Mouse (Mus musculus) adipose tissue, adult 10 weeks (tissue): ENCODE measurements around the gene Foxr2. TPM values are rescaled to one million over a fixed set of nuclear protein-coding genes. Genes with fewer than 3 reads are reported as not detected.

Experiments
- polyA plus RNA-seq: library from polyadenylated mRNA; stranded (reverse); fragments of 350-450 nt; fragmentation: Illumina TruSeq; extraction: RNeasy Lipid Tissue Mini Kit (QIAGEN cat#74804); gene quantifications from one replicate; pipeline ENCODE4 v1.2.3, GENCODE M21; 2014; ENCODE audit warnings: low read depth, low replicate concordance

Gene Foxr2
- not detected for polyA plus RNA-seq

DNA sequence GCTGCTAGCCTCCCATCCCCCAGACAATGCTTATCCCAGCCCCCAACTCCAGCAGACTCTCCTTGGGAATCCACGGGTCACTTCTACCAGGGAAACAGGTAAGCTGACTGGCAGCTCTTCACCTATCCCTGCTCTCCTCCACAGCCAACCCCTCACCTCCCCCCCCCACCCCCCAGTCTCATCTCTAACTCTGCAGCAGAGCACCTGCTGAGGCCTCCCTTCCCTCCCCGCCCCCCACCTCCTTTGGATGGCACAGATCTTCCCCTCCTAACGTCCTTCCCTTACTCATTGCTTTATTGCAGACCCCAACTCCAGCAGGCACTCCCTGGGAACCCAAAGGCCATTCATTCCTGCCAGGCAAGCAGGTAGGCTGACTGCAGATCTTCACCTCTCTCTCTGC lies at the start of gene Foxr2:
TSS of gene Foxr2 (plus strand) at position 301 of the 400 bp plus-strand sequence.

DNA sequence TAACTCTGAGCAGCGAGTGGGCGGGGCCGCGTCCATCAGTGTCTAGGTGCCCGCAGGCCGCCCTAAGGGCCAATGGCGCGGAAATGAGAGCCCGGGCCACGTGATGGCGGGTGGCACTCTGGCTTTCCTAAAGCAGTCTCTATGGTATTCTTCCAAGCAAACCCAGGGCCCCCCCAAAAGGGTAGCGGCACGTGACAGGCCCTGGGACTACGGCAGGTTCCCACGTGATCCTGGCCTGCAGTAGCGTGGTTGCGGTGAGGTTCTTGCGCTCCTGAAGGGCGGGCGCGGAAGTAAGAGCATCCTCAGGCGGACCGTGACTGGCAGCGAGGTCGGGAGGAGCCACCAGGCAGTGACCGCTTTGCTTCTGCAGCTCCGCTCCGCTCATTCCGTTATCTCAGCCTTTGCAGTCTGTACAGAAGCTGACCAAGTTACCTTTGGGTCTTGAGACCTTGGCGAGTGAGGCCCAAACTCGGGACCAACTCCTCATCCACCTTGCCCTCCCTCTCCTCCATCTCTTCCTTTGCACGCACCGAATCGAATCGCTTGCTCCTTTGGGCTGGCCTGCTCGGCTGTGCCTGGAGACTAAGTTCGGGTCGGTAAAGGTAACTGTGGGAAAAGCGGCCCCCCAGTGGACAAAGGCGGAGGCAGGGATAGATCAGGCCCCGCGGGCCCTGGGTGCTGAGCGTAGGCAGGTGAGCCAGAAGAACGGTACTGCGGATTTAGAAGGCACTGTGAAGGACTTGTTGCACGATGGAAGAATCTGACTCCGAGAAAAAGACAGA lies 21.3 kb downstream of the Foxr2 start, which contains the start of gene Rragb:
TSS of gene Rragb (plus strand) at position 248 of the 782 bp plus-strand sequence.

Other genes starting within 250 kb of the Foxr2 start
- 1.1 TPM for gene Usp51, start 112.3 kb upstream of the Foxr2 start, polyA plus RNA-seq
- 34.5 TPM for gene Mageh1, start 81.2 kb upstream of the Foxr2 start, polyA plus RNA-seq
- 8.4 TPM for gene Rragb, start 21.2 kb downstream of the Foxr2 start, polyA plus RNA-seq
- gene Klf8, start 118.7 kb downstream of the Foxr2 start, polyA plus RNA-seq = 0.82 TPM